Mouse (Mus musculus): Measurements from ENCODE around the gene A430078G23Rik. TPM values are rescaled to one million over a fixed set of nuclear protein-coding genes. Genes with fewer than 3 reads are reported as not detected.
A peak's percentile ranks its signal among the peaks of the same experiment; 100 is the strongest.

A430078G23Rik gene
- total and polyA plus RNA-seq, 3 experiments: 2.8 to 3.8 TPM; not detected in 1

- no peak overlapping the region for H3K4me3 ChIP-seq (ENCODE audit: control insufficient read depth in 1 of 2, insufficient read depth in 1 of 2, low read depth in 2 of 2, low read length in 2 of 2)
- DNase-seq (ENCODE audit: low read depth, low spot score): no peak
- TF ChIP-seq TCF12 (IDR thresholded peaks at IDR 0.05; ENCODE audit: low read depth, low read length): no peak
- no peak for TF ChIP-seq POLR2AphosphoS5 (IDR thresholded peaks at IDR 0.05; ENCODE audit: borderline replicate concordance, low read depth, low read length)
- TF ChIP-seq KAT2A (conservative IDR thresholded peaks at IDR 0.05; ENCODE audit: low read depth, low read length): no peak
- TF ChIP-seq SMC3 (IDR thresholded peaks at IDR 0.05; ENCODE audit: low read depth, low read length): no peak
- no peak for TF ChIP-seq GABPA (IDR thresholded peaks at IDR 0.05; ENCODE audit: low read depth, low read length)
- no peak for TF ChIP-seq HCFC1 (IDR thresholded peaks at IDR 0.05; ENCODE audit: low read depth, low read length)
- TF ChIP-seq CTCF (IDR thresholded peaks at IDR 0.05 in 2 of 3, conservative IDR thresholded peaks at IDR 0.05 in 1 of 3; ENCODE audit: control insufficient read depth in 1 of 3, insufficient read depth in 1 of 3, low read depth in 2 of 3, low read length in 3 of 3, poor library complexity in 1 of 3, severe bottlenecking in 1 of 3): no peak
- no peak for TF ChIP-seq ZMIZ1 (IDR thresholded peaks at IDR 0.05; ENCODE audit: low read depth, low read length)
- no peak for TF ChIP-seq UBTF (IDR thresholded peaks at IDR 0.05; ENCODE audit: borderline replicate concordance, insufficient read depth, low read depth, low read length)
- no peak for TF ChIP-seq ELF1 (IDR thresholded peaks at IDR 0.05; ENCODE audit: low read depth, low read length)
- no peak for TF ChIP-seq SIN3A (IDR thresholded peaks at IDR 0.05; ENCODE audit: low read length)
- no peak for TF ChIP-seq MAZ (IDR thresholded peaks at IDR 0.05; ENCODE audit: low read depth, low read length)
- TF ChIP-seq TAL1 (IDR thresholded peaks at IDR 0.05; ENCODE audit: low read length): no peak
- no peak for TF ChIP-seq RCOR1 (IDR thresholded peaks at IDR 0.05; ENCODE audit: low read depth, low read length)
- no peak for TF ChIP-seq MAFK (IDR thresholded peaks at IDR 0.05; ENCODE audit: borderline replicate concordance, low read depth, low read length)
- no peak for TF ChIP-seq EP300 (IDR thresholded peaks at IDR 0.05; ENCODE audit: low read depth in 1 of 2, low read length in 2 of 2)
- TF ChIP-seq NELFE (IDR thresholded peaks at IDR 0.05; ENCODE audit: low read depth, low read length): no peak
- H3K27me3 ChIP-seq (ENCODE audit: control insufficient read depth in 1 of 2, insufficient read depth in 2 of 2, low read length in 2 of 2): no peaks in the 10 kb centered on the region
- H3K27ac ChIP-seq (ENCODE audit: control insufficient read depth, low read depth, low read length): no peak overlapping the region
- no peaks in the 10 kb centered on the region for H3K36me3 ChIP-seq (ENCODE audit: control insufficient read depth in 1 of 2, insufficient read depth in 2 of 2, low read length in 2 of 2)
- H3K9me3 ChIP-seq (replicated peaks; ENCODE audit: insufficient read depth, low read length): no peaks in the 10 kb centered on the region
- no peaks in the 10 kb centered on the region for H3K4me1 ChIP-seq (ENCODE audit: control insufficient read depth in 1 of 2, insufficient read depth in 2 of 2, low read length in 2 of 2)
- H3K79me2 ChIP-seq (ENCODE audit: control insufficient read depth, insufficient read depth, low read length, poor library complexity): no peaks in the 10 kb centered on the region
- no peak overlapping the region for H3K9ac ChIP-seq (ENCODE audit: control insufficient read depth, low read depth, low read length, poor library complexity, severe bottlenecking)
These were observed 23.5 kb downstream of the A430078G23Rik start for GRCm38 (mm10) chr8:3376641-3377274.

GRCm38 (mm10) chr8:3387286-3387685, 34.1 kb downstream of the A430078G23Rik start:
- peaks cover 0 to 3% of the 10 kb centered on the region in 2 experiments; a peak in 2 of 4 replicates for H3K36me3 ChIP-seq (ENCODE audit: control insufficient read depth in 1 of 2, insufficient read depth in 2 of 2, low read length in 2 of 2)
- TF ChIP-seq MXI1 (IDR thresholded peaks at IDR 0.05; ENCODE audit: low read depth, low read length) (peak; percentile 47; the same call in 1 of the 2 replicates), UBTF (IDR thresholded peaks at IDR 0.05; ENCODE audit: borderline replicate concordance, insufficient read depth, low read depth, low read length) (no peak), RAD21 (IDR thresholded peaks at IDR 0.05; ENCODE audit: low read depth, low read length) (peak; percentile 66), CTCF (IDR thresholded peaks at IDR 0.05 in 2 of 3, conservative IDR thresholded peaks at IDR 0.05 in 1 of 3; ENCODE audit: control insufficient read depth in 1 of 3, insufficient read depth in 1 of 3, low read depth in 2 of 3, low read length in 3 of 3, poor library complexity in 1 of 3, severe bottlenecking in 1 of 3) (peak; percentile 84 to 94 (median 84)), SMC3 (IDR thresholded peaks at IDR 0.05; ENCODE audit: low read depth, low read length) (peak; percentile 78), USF1 (IDR thresholded peaks at IDR 0.05; ENCODE audit: low read depth, low read length) (peak; percentile 71), CHD1 (IDR thresholded peaks at IDR 0.05; ENCODE audit: low read depth, low read length) (no peak), SIN3A (IDR thresholded peaks at IDR 0.05; ENCODE audit: low read length) (0 out of 2 replicates have a peak, but pooled peaks have one; percentile 39), BHLHE40 (IDR thresholded peaks at IDR 0.05; ENCODE audit: borderline replicate concordance, low read depth, low read length) (peak; percentile 57; the same call in 1 of the 2 replicates), TAL1 (IDR thresholded peaks at IDR 0.05; ENCODE audit: low read length) (no peak), MAX (IDR thresholded peaks at IDR 0.05; ENCODE audit: low read length) (peak; percentile 89), ZC3H11A (IDR thresholded peaks at IDR 0.05; ENCODE audit: low read depth, low read length) (peak; percentile 12; the same call in 1 of the 2 replicates), MYC (IDR thresholded peaks at IDR 0.05; ENCODE audit: low read depth, low read length) (peak; percentile 97)
- peaks cover 0 to 3% of the 10 kb centered on the region in 2 experiments; a peak in 1 of 4 replicates for H3K4me1 ChIP-seq (ENCODE audit: control insufficient read depth in 1 of 2, insufficient read depth in 2 of 2, low read length in 2 of 2)
- no peaks in the 10 kb centered on the region for H3K9me3 ChIP-seq (replicated peaks; ENCODE audit: insufficient read depth, low read length)
- no peak overlapping the region for H3K9ac ChIP-seq (ENCODE audit: control insufficient read depth, low read depth, low read length, poor library complexity, severe bottlenecking)
- H3K27me3 ChIP-seq (ENCODE audit: control insufficient read depth in 1 of 2, insufficient read depth in 2 of 2, low read length in 2 of 2): no peaks in the 10 kb centered on the region
- peak; percentile 82 for DNase-seq (ENCODE audit: low read depth, low spot score)
- no peaks in the 10 kb centered on the region for H3K79me2 ChIP-seq (ENCODE audit: control insufficient read depth, insufficient read depth, low read length, poor library complexity)
- H3K27ac ChIP-seq (ENCODE audit: control insufficient read depth, low read depth, low read length): no peak overlapping the region
- no peak overlapping the region for H3K4me3 ChIP-seq (ENCODE audit: control insufficient read depth in 1 of 2, insufficient read depth in 1 of 2, low read depth in 2 of 2, low read length in 2 of 2)
